Mouse (Mus musculus): ENCODE data around the gene Man2a2.

DNA sequence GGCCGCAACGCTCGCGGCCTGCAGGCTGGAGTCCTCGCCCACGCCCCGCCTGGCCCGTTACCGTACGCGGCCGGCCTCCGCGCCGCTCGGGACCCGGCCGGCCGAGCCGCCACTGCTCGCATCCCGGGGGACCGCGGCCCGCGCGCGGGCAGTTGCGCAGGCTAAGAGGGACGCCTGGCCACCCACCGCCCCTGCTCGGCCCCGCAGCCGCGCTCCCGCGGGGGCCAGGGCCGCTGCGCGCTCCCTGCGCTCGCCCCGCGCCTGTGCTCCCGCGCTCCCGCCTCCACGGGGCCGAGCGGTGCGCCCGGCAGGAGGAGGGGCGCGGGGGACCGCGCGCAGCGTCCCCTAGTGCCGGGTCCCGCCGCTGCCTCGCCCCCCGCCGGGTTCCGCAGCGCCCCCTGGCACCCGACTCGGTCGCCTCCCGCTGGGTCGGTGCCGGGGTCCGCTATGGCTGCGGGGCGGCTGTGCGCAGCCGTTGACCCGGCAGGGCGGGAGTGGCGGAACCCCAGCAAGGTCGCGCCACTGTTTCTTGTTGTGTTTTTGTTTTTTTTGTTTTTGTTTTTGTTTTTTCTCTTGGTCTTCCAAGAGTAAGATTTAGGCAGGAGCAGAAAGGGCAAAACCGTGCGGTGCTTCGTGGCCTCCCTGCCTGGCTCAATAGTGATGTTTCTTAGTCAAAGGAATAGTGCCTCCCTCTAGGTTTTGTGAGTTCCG, at the start of gene Man2a2:
- no peak for TF ChIP-seq POLR2A (IDR thresholded peaks at IDR 0.05; ENCODE audit: extremely low read depth, insufficient read depth, low read length)
- TF ChIP-seq CTCF (IDR thresholded peaks at IDR 0.05; ENCODE audit: extremely low read depth, insufficient read depth, low read length): peak; percentile 28; the same call in 1 of the 2 replicates

Data from cortical plate, adult 2 months (tissue).